Mouse (Mus musculus): ENCODE data around the gene Dusp5. TPM values are rescaled to one million over a fixed set of nuclear protein-coding genes. Genes with fewer than 3 reads are reported as not detected.
"Not testable (repeated sequence)": the region's sequence is repeated elsewhere in the genome, so short reads cannot be mapped to it uniquely, and the experiment has no call there.

Dusp5 gene
- total RNA-seq, 2 experiments from 2014 or later: 16.1 to 29.8 TPM

DNA sequence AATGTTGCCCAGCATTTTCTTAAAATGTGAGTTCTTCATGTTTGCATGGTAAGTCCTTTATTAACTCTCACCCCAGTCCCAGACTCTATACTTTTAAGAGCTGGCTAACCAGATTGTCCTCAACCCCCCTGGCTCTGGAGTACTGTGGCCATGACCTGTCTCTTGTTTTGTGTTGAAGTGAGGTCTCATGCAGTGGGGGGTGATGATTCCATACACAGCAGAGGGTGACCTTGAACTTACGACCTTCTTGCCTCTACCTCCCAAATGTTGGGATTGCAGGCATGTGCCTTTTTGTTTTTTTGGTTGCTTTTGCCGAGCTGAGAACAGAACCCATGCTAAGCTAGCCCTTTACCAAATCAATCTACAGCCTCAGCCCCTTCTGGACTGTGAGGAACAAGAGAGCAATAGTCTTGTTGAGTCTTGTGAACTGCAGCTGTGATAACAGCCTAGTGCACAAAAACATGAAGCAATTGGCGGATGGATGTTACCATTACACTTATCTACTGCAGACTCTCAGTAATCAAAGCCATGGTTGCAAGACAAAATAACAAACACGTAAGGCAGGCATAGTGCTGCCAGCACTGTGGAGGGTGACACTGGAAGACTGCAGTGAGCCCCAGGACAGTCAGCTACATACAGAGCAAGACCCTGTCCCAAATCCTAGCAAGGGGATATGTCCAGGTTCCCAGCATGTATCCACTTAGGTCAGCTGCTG, 46.5 kb downstream of the Dusp5 start:
- DNase-seq: no peak

DNA sequence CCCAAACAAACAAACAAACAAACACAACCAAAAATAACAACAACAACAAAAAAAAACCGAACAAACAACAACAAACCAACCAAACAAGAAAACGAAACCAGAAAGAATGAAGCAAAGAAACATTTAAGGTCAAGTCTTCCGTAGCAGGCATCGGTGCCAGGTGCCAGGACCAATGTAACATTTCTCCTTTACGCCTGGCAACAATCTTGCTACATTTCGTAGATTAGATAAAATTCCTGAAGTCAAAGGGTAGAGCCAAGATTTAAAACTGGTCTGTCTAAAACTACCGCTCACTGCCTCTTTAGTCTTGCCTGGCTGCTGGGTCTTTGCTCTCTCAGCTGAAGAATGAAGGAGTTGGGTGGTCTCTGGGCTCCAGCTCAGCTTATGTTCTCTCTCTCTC, 47.2 kb downstream of the Dusp5 start:
- no peak for DNase-seq

DNA sequence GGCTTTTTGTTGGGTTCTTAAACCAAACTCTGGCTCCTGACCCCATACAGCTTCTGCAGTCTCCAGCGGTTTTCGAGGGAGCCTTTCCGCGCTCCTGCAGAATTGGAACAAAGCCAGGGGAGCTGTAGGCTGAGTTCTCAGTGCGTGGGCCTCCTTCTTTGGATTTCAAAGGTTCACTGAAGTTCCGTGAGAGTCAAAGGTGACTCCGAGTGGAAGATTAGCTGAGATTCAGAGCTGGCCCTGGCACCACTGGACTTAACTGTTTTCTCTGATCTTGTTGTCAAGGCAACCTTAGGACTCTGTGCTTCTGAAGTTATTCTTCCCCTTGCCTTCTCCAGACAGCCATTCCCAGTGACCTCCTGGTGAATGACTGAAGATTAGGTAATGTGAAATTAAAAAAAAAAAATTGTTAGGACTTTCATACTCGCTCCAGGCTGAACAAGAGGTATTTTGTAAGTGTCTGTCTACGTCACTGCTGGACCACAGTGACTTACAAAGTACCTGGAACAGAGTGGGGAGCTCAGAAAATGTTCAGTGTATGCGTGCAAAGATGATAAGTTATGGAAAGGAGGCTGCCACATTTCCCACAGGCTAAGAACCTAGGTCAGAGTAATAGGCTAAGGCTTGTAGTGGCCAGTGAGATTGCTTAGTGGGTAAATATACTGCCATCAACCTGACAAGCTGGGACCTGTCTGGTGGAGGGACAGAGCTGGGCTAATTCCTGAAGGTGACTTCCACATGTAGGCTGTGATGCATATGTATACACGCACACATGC, 48.3 kb downstream of the Dusp5 start:
- peak; percentile 29 to 36 for DNase-seq

DNA sequence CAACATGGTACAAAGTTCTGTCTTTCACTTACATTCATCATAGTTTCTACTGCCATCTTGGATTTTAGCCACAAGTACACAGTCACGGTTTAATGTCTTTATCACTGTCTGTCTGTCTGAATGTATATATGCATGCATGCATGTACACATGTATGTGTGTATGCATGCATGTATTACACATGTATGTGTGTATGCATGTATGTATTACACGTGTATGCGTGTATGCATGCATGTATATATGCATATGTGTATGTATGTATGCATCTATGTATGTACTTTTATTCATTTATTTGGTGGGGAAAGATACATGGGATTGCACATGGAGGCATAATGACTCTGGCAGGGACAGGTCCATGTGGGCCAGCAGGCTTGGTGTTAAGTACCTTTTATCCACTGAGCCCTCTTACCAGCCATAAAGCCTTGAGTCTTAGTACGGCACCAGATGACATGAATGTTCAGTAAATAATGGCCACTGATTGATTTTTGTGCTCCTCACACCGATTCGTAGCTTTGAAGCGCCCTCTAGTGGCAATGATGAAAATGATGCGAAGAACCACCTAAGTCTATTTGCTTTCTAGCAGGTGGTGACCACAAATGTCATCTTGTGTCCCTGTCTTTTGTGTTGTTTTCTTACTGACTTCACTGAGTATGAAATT, 49.8 kb downstream of the Dusp5 start:
- DNase-seq: peak; percentile 57 to 72

DNA sequence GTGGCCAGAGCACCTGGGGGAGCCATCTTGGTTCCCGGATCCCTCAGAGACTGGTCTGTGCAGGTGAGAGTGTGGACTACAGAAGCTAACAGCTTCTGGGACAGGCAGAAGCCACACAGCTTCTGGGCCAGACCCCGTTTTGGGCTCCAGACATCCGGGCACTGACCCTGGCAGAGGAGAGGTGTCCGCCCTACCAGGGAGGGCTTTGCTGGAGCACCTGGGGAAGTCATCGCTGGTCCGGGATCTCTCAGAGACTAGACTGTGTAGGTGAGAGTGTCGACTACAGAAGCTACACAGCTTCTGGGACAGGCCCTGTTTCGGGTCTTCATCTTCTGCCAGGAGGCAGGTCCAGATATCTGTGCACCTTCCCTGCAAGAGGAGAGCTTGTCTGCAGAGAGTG, 51.4 kb downstream of the Dusp5 start:
- not testable (repeated sequence) for DNase-seq

DNA sequence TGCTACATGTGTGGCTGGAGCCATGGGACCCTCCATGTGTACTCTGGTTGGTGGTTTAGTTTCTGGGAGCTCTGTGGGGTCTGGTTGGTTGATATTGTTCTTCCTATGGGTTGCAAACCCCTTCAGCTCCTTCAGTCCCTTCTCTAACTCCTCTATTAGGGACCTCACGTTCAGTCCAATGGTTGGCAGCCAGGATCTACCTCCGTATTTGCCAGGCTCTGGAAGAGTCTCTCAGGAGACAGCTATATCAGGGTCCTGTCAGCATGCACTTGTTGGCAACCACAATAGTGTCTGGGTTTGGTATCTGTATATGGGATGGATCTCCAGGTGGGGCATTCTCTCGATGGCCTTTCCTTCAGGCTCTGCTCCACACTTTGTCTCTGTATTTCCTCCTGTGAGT, 58.8 kb downstream of the Dusp5 start:
- DNase-seq: not testable (repeated sequence)

DNA sequence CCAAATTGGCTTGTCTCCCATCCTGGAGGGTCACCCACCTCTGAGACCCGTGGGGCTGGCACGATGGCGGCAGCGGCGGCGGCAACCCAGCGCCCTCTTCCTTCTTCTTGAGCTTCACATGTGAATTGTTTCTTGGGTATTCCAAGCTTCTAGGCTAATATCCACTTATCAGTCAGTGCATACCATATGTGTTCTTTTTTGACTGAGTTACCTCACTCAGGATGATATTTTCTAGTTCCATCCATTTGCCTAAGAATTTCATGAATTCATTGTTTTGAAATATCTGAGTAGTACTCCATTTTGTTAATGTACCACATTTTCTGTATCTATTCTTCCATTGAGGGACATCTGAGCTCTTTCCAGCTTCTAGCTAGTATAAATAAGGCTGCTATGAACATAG, 60.1 kb downstream of the Dusp5 start, which contains the start of gene Nutf2-ps1:
Gene Nutf2-ps1 (minus strand): TSS at position 101 of the 400 bp plus-strand sequence.
- not testable (repeated sequence) for DNase-seq

Other genes with a start within 250 kb of the Dusp5 start
- gene Mxi1, start 218.6 kb upstream of the Dusp5 start, total RNA-seq (2021): 10 to 100 TPM; 29.7 to 39.8 TPM
- gene Gm10197, start 157.3 kb upstream of the Dusp5 start, total RNA-seq (2021): not detected
- 10 to 100 TPM; 46.5 to 49.3 TPM for gene Smndc1, start 138.5 kb upstream of the Dusp5 start, total RNA-seq (2021)
- 10 to 100 TPM; 74.1 to 79.8 TPM for gene Nutf2-ps1, start 60.0 kb downstream of the Dusp5 start, total RNA-seq (2021)
- gene Smc3, start 71.3 kb downstream of the Dusp5 start, total RNA-seq (2021): 10 to 100 TPM; 32.5 TPM
- 1 to 10 TPM; 1.4 to 2.1 TPM for gene Rbm20, start 148.2 kb downstream of the Dusp5 start, total RNA-seq (2021)

All from adrenal gland, postnatal 36 days (tissue).